Mouse (Mus musculus): Measurements from ENCODE around the gene Grpel1.

The Grpel1 gene

GRCm38 (mm10) chr5:36460712-36461111 is 4.1 kb upstream of the Grpel1 start:
- in situ Hi-C loops (cut with MboI; ENCODE audit: low sequenced_read_pairs), result loop anchor here (10.0 kb wide), 1 partner anchor 124 kb away; no protein-coding TSS in a partner anchor

DNA sequence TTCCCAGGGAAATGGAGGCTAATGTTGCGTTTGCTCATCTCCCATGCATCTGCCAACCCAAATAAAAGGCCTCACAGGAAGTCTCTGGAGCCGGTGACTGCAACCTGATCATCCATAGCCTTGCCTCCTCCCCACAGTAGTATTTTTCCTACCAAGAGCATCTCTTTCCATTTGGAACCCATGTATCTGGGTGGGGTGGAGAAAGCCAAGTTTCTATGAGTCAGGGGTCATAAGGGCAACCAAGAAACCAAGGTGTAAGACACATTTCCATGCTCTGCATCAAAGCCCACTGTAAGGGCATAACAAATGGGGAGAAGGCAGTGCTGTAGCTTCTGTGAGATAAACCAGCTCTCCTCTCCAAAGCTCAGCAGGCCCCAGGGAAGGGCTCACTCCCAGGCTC is 3.6 kb upstream of the Grpel1 start:
- in situ Hi-C loops (cut with MboI; ENCODE audit: low sequenced_read_pairs), result loop anchor here (10.0 kb wide), 1 partner anchor 124 kb away; no protein-coding TSS in a partner anchor

GRCm38 (mm10) chr5:36462810-36463209 is 2.0 kb upstream of the Grpel1 start:
- in situ Hi-C loops (cut with MboI; ENCODE audit: low sequenced_read_pairs), result loop anchor here (10.0 kb wide), 1 partner anchor 122 kb away; no protein-coding TSS in a partner anchor

DNA sequence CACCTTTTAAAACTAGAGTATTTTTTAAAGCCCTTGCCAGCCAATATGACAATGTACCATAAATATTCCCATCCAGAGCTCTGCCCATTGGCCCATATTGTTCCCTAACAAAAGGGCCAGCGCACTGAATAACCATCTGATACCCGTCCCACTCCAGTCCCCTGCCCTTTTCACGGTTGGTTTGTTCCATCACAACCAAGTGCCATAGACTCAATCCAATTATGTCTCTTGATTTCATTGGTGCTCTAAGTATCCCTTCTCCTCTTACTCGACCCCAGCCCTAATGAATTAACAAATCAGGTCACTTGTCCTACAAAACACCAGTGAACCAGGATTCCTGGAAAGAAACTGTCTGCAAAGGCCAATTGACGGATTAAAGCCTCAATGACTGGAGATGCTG is 1.4 kb upstream of the Grpel1 start:
- in situ Hi-C loops (cut with MboI; ENCODE audit: low sequenced_read_pairs), result loop anchor here (10.0 kb wide), 1 partner anchor 121 kb away; no protein-coding TSS in a partner anchor

DNA sequence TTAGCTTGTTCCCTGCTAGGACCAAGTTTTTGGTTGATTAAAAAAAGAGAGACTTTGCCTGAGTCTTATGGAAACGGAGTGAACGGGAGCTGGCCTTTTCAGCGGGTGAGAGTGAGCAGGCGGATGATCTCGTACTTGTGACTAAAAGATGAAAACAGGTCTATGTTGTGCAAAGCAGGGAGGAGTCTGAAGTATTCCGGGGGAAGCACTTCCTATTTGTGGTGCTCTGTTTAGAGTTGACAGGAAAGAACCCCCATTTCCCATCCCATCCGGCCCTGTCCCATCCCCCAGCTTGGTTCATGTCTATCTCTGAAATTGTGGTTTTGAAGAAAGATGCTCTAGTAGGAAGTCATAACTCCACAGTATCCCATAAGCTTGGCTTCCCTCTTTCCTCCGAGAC is 1.1 kb downstream of the Grpel1 start:
- in situ Hi-C loops (cut with MboI; ENCODE audit: low sequenced_read_pairs), result loop anchor here (10.0 kb wide), 1 partner anchor 119 kb away; no protein-coding TSS in a partner anchor

- in situ Hi-C loops (cut with MboI; ENCODE audit: low sequenced_read_pairs), result loop anchor here (10.0 kb wide), 1 partner anchor 274 kb away; the partner anchor contains the start of gene Bloc1s4
Measured at GRCm38 (mm10) chr5:36471206-36471605, 6.4 kb downstream of the Grpel1 start.

DNA sequence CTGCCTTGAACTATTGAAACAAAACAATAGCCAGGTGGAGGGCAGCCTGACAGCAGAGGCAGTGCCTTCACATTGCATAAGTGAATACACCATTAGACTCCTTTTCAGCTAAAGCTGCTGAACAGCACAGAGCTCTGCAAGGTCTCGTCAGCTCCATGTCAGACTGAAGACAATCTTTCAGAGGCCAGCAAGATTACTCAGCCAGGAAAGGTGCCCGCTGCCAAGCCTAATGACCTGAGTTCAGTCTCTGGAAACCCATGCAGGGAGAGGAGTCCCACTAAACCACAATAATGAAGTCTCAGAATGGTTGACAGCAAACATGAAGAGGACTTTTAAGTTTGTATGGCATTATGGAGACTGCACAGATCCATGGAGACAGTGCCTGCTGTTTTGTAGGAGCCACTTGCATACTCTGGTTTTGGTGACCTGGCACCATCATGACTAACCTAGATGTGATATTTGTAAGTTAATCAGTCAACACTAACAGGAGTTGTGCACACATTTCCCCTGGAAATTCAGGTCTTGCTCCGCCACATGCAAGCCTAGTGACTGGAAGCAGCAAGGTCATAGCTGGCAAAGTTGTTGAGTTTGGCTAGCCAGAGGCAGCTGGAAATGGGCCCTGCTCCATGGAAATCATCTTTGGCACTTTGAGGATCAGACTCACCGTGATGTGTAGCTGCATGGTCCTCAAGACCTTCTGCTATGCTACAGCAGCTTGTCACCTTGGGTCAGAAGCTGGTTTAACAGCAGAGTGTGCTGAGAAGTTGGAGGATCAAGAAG is 8.3 kb downstream of the Grpel1 start:
- in situ Hi-C loops (cut with MboI; ENCODE audit: low sequenced_read_pairs), result loop anchor here (10.0 kb wide), 1 partner anchor 272 kb away; the partner anchor contains the start of gene Bloc1s4

GRCm38 (mm10) chr5:36474283-36474682 is 9.5 kb downstream of the Grpel1 start:
- in situ Hi-C loops (cut with MboI; ENCODE audit: low sequenced_read_pairs), result loop anchor here (10.0 kb wide), 1 partner anchor 271 kb away; the partner anchor contains the start of gene Bloc1s4

DNA sequence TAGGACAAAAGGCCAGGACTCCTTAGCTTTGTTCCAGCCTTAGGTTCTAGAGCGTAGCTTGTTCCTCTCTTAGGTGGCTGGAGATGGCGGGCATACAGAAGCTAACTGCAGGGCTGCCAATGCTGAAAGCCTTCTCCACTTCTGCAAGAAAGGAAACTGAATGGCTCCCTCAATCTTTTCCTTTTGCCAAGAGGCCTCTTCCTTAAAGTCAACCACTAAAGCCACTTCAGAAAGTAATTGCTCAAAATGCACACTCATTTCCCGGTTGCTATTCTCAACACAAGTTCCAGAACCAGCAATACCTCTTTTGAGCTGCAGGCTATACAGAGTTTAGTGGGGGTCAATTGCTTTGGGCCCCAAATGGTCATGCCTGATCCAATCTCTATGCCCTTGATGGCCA is 12.7 kb downstream of the Grpel1 start:
- in situ Hi-C loops (cut with MboI; ENCODE audit: low sequenced_read_pairs), result loop anchor here (10.0 kb wide), 1 partner anchor 267 kb away; the partner anchor contains the start of gene Bloc1s4

DNA sequence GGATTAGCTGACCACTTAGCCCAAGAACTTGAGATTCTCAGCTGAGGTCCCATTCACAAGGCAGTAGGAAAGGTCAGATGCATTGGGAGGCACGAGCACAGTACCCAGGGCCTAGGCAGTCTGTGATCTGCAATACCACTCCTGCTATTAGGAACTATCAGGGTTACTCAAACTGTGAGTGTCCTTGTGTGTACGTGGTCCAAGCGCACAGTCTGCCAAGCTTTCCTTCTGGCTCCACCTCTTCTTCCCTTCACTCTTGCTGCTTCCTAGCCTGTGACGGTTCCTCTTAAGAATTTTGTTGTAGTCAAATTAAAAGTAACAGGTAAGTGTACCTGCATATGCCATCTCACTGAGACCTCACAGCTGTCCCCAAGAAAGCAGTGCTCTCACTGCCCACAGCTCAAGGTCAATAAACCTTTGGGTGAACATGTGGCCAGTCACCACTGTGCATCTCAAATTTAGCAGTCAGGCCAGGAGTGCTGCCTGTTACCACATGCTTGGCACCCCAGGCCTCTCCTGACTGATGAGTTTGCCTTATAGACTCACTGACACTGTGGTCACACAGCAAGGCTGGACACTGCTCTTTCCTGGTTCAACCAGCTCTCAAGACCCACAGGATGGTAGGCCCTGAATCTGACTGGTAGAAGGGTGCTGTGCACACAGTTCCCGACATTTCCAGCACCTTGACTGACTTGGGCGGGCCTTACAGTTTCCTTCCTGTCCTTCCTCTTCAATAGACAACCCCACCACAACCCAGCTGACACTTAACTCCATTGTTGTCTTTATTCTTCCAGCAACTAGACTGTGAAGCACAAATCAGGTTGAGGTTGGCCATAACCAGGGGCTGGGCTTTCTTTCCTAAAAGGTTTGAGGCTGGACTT is 14.0 kb downstream of the Grpel1 start:
- in situ Hi-C loops (cut with MboI; ENCODE audit: low sequenced_read_pairs), result loop anchor here (10.0 kb wide), 1 partner anchor 266 kb away; the partner anchor contains the start of gene Bloc1s4

DNA sequence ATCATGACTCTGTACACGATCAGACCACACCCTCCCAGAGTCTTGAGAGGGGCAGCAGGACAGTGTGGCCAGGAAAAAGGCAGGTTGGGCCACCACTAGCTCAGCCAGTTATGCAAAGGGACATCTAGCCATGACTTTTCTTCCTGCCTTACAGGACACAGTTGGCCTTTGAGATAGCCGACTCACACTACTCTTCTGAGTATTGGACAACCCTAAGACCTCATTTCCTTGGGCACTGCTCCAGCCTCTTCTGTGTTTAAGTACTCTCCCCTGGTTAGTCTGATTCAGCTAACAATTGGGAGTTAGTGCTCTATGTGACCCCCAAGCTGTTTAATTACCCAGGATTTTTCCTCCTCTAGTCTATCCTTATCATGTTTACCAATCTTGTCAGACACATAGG is 14.9 kb downstream of the Grpel1 start:
- in situ Hi-C loops (cut with MboI; ENCODE audit: low sequenced_read_pairs), result loop anchor here (10.0 kb wide), 1 partner anchor 265 kb away; the partner anchor contains the start of gene Bloc1s4

- in situ Hi-C loops (cut with MboI; ENCODE audit: low sequenced_read_pairs), result no loop called here
Measured at GRCm38 (mm10) chr5:36480398-36480797, 15.6 kb downstream of the Grpel1 start.

DNA sequence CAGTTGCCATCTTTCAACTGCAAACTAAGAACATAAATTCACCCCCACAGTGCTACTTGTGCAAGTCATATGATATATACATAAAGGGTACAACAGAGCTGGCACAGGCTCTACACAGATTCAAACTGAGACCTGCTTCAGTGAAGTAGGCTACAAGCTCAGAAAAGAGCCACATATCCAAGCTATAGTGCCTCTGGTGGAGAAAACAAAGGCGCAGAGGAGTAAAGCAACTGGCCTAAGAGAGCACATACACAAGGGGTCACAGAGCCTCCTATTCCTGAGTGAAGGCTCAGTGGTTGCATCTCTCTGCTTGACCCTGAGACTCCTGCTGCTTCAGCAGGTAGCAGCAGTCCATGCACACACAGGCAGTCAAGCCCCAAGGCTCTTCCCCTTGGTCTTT is 16.3 kb downstream of the Grpel1 start:
- in situ Hi-C loops (cut with MboI; ENCODE audit: low sequenced_read_pairs), result no loop called here

GRCm38 (mm10) chr5:36483203-36484101 is 18.7 kb downstream of the Grpel1 start:
- in situ Hi-C loops (cut with MboI; ENCODE audit: low sequenced_read_pairs), result no loop called here

DNA sequence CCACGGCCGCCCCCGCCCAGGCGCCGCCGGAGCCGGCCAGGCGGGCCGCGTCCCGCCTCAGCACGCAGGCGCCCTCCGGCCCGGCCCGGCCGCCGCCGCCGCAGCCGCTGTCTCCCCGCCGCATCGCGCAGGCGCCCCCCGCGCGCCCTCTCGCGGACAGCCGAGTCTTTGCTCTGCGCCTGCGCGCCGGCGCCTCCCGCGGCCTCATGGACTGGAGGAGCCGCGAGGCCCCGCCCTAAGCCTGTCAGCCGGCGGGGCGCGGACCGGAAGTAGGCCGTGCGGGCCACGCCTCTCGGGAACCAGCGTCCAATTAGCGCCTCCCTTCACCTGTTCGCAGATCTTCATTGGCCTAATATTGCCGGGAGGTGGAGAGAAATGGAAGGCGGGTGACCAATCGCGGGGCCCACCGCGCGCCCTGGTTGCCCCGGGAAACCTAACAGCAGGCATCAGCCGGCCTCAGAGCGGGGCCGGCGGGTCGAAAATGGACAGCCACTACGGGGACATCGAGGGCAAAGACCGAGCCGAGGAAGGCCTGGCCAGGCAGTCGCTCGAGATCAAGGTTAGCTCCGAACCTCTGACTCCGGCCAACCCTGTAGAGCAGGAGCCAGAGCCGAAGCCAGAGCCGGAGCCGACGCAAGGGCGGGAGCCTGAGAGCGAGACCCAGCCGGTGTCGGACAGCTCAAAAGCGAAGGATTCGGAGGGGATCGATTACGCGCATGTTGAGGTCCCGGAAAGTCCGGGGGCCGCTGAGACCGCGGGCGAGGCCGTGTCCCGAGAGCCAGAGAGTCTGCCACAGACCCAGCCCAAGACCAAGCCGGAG is 19.6 kb downstream of the Grpel1 start, which contains the start of the genes Tada2b and Ccdc96:
Gene Tada2b (minus strand): TSS at position 115 of the 820 bp plus-strand sequence.
Gene Ccdc96 (plus strand): TSS at position 418 of the 820 bp plus-strand sequence.
- in situ Hi-C loops (cut with MboI; ENCODE audit: low sequenced_read_pairs), result no loop called here

DNA sequence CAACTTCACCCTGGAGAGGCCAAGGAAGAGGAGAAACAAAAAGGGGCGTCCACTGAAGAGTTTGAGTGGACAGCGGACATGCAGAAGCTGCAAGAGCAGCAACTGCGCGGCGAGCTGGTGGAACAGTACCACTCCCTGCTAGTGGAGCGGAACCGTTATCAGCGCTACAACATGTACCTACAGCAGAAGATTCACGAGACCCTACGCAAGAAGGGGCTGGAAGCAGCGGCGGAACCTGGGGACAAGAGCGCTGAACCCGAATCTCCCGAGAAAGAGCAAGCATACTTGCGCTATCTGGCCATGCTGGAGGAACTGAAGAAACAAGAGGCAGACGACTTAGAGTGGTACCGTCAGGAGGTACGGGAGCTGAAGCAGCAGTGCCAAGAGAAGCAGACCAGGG is 20.5 kb downstream of the Grpel1 start:
- in situ Hi-C loops (cut with MboI; ENCODE audit: low sequenced_read_pairs), result no loop called here

GRCm38 (mm10) chr5:36489225-36489624 is 24.4 kb downstream of the Grpel1 start:
- in situ Hi-C loops (cut with MboI; ENCODE audit: low sequenced_read_pairs), result no loop called here

- in situ Hi-C loops (cut with MboI; ENCODE audit: low sequenced_read_pairs), result no loop called here
Measured at GRCm38 (mm10) chr5:36493919-36494318, 29.1 kb downstream of the Grpel1 start.

- in situ Hi-C loops (cut with MboI; ENCODE audit: low sequenced_read_pairs), result no loop called here
Measured at GRCm38 (mm10) chr5:36494709-36495108, 29.9 kb downstream of the Grpel1 start.
